Mouse (Mus musculus) kidney, postnatal 0 days (tissue): Measurements from ENCODE around the gene Unc45a. TPM values are rescaled to one million over a fixed set of nuclear protein-coding genes. Genes with fewer than 3 reads are reported as not detected.
A peak's percentile ranks its signal among the peaks of the same experiment; 100 is the strongest.

Experiments
- ATAC-seq: fragments of 200-750 bp; cut with Nextera tagmentation; replicated peaks from 2 replicates; pipeline ENCODE4 v1.8.0; 2017; ENCODE audit warnings: low read depth, moderate number of reproducible peaks, moderate TSS enrichment, moderate library complexity; ENCODE audit not compliant: low FRiP score
- DNase-seq: peaks from one replicate; pipeline ENCODE4 v3.0.0-alpha.2; 2016; ENCODE audit warnings: low spot score
- H3K27ac ChIP-seq: fragments of 300-500 bp; sonication (generic); 2 replicates; pipeline ENCODE4 v1.5.1; 2014; ENCODE audit warnings: mild to moderate bottlenecking
- H3K27me3 ChIP-seq: fragments of 300-500 bp; sonication (generic); 2 replicates; pipeline ENCODE4 v1.6.1; 2014; ENCODE audit warnings: low read length, mixed read lengths; ENCODE audit not compliant: insufficient read depth
- H3K36me3 ChIP-seq: fragments of 300-500 bp; sonication (generic); 2 replicates; pipeline ENCODE4 v1.6.1; 2014; ENCODE audit warnings: low read length, mixed read lengths; ENCODE audit not compliant: insufficient read depth
- H3K4me1 ChIP-seq: fragments of 300-500 bp; sonication (generic); replicated peaks from 2 replicates; pipeline ENCODE4 v1.6.1; 2014; ENCODE audit warnings: antibody characterized with exemption, low read length, mixed read lengths; ENCODE audit not compliant: insufficient read depth
- H3K4me2 ChIP-seq: fragments of 300-500 bp; sonication (generic); 2 replicates; pipeline ENCODE4 v1.6.1; 2014; ENCODE audit warnings: mild to moderate bottlenecking, low read length, moderate library complexity, mixed read lengths
- H3K4me3 ChIP-seq: fragments of 300-500 bp; sonication (generic); replicated peaks from 2 replicates; pipeline ENCODE4 v1.5.1; 2014; ENCODE audit warnings: low read depth, low read length
- H3K9ac ChIP-seq: fragments of 300-500 bp; sonication (generic); 2 replicates; pipeline ENCODE4 v1.6.1; 2014; ENCODE audit warnings: low read depth, low read length
- H3K9me3 ChIP-seq: fragments of 300-500 bp; sonication (generic); replicated peaks from 2 replicates; pipeline ENCODE4 v1.6.1; 2016; ENCODE audit warnings: low read length, inconsistent platforms, mixed read lengths
- CTCF ChIP-seq: IDR thresholded peaks from 2 replicates; pipeline ENCODE4 v1.5.1; 2016; ENCODE audit warnings: antibody characterized with exemption, low read depth, mild to moderate bottlenecking, moderate library complexity
- WGBS: fragments of 180-500 bp; shearing (Covaris S2); extraction: QIAGEN DNeasy Blood & Tissue Kit; methylation state at CpG from one replicate; pipeline ENCODE4 v1.1.7; 2014; 5-methylcytosine and 5-hydroxymethylcytosine counted together
- polyA plus RNA-seq: library from polyadenylated mRNA; unstranded; fragments of >200 nt; fragmentation: Nextera tagmentation; extraction: Ambion mirVana; gene quantifications from 2 replicates; pipeline ENCODE4 v1.2.1, GENCODE M21; 2015

Gene Unc45a
- polyA plus RNA-seq, 1 experiment from 2014 or later = 28.2 TPM

GRCm38 (mm10) chr7:80346173-80346572 is 5.4 kb upstream of the Unc45a start:
- ATAC-seq = no peak
- 79% methylated on average over 9 of the region's 9 CpGs for WGBS
- H3K27ac ChIP-seq = peak overlapping the region; percentile 77; the same call in 1 of the 2 replicates

DNA sequence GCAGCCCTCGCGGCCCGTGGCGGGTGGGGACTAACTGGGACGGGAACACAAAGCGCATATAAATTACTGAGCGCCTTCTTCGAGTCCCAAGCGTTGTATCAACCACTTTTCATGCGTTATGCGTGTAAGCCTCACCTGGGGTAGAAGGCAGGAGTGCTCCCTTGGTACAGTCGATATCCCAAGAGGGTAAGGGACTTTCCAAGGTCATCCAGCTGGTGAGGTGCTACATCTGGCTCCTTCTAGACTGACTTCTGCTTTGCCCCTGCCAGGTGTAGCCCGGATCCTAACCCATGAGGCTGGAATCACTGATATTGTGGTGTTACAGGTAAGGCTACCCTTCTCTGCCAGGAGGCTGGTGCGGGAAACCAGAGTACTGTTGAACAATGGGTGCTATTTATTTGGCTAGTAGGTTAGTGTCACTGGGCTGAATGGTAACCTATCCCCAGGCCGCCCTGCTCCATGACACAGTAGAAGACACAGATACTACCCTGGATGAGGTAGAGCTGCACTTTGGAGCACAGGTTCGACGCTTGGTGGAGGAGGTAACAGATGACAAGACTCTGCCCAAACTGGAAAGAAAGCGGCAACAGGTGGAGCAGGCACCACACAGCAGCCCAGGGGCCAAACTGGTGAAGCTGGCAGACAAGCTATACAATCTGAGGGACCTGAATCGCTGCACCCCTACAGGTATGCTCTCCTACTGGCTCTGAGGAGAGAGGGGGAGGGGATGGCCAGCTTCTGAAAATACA is 2.6 kb upstream of the Unc45a start:
- H3K4me1 ChIP-seq = peaks cover 23% of the 10 kb centered on the region
- no peaks in the 10 kb centered on the region for H3K9me3 ChIP-seq
- H3K27me3 ChIP-seq = no peaks in the 10 kb centered on the region
- DNase-seq (no peak), ATAC-seq (peak; percentile 6)
- H3K36me3 ChIP-seq = no peaks in the 10 kb centered on the region
- H3K4me3 ChIP-seq = peak overlapping the region; percentile 48
- peak overlapping the region; percentile 67 for H3K4me2 ChIP-seq
- H3K9ac ChIP-seq = peak overlapping the region; percentile 78
- TF ChIP-seq CTCF = no peak
- 23% methylated on average over 19 of the region's 19 CpGs for WGBS
- H3K27ac ChIP-seq = peak overlapping the region; percentile 73

More at GRCm38 (mm10) chr7:80346173-80346572, 5.4 kb upstream of the Unc45a start:
- no peaks in the 10 kb centered on the region for H3K27me3 ChIP-seq
- peaks cover 19% of the 10 kb centered on the region for H3K4me1 ChIP-seq
- H3K4me3 ChIP-seq = no peak overlapping the region
- H3K9me3 ChIP-seq = no peaks in the 10 kb centered on the region
- TF ChIP-seq CTCF = no peak
- no peak overlapping the region for H3K4me2 ChIP-seq
- DNase-seq = no peak
- H3K9ac ChIP-seq = no peak overlapping the region
- peaks cover 9% of the 10 kb centered on the region; the same call in 1 of the 2 replicates for H3K36me3 ChIP-seq

DNA sequence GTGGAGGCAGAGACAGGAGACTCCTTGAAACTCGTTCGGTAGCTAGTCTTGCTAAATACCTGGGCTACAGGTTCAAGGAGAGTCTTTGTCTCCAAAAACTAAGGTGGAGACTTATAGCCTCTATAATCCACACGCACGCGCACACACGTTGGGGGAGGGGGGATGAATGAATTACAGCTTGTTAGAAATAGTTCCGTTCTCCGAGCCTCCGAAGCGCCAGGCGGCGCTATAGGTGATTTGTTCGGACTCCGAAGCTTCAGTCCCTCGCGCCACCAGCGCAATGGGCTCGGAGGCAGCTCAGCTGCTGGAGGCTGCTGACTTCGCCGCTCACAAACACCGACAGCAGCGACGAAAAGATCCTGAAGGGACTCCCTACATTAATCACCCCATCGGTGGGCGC is 2.1 kb upstream of the Unc45a start, which contains the start of gene Hddc3:
TSS of gene Hddc3 (plus strand) at position 247 of the 400 bp plus-strand sequence.
- ATAC-seq = peak; percentile 7
- WGBS = 1% methylated on average over 25 of the region's 25 CpGs

DNA sequence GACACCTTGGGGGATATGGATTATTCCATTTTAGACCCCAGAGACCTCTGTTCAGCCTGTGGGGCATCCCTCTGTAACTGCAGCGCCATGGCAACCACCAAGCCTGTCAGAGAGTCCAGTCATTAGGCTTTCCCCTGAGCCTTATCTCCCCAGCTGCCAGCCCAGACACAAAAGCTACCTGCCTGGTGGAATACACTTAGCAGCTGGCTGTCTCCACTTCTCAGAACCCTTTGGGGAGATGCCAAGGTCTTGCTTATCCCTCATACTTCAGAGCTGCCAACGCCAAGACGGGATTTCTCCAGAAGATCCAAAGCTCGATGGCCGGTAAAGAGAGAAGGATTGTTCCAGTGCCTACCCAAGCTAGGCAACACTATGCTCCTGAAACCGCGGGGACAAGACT is 988 bp upstream of the Unc45a start:
- DNase-seq (no peak), ATAC-seq (no peak)
- H3K27ac ChIP-seq = no peak overlapping the region
- H3K9ac ChIP-seq = no peak overlapping the region
- H3K9me3 ChIP-seq = no peaks in the 10 kb centered on the region
- WGBS = 81% methylated on average over 7 of the region's 7 CpGs
- H3K4me1 ChIP-seq = peaks cover 18% of the 10 kb centered on the region
- no peak for TF ChIP-seq CTCF
- peaks cover 6% of the 10 kb centered on the region; the same call in 1 of the 2 replicates for H3K36me3 ChIP-seq
- no peaks in the 10 kb centered on the region for H3K27me3 ChIP-seq
- H3K4me2 ChIP-seq = no peak overlapping the region
- no peak overlapping the region for H3K4me3 ChIP-seq

More for the DNA sequence above, 2.1 kb upstream of the Unc45a start, which contains the start of gene Hddc3:
- Histone ChIP-seq H3K9me3 (no peaks in the 10 kb centered on the region), H3K36me3 (no peaks in the 10 kb centered on the region), H3K4me3 (peak within 1 kb of the TSS; percentile 48), H3K4me1 (peaks cover 23% of the 10 kb centered on the region), H3K27me3 (no peaks in the 10 kb centered on the region), H3K4me2 (peak within 1 kb of the TSS; percentile 67), H3K9ac (peak within 1 kb of the TSS; percentile 78), H3K27ac (peak within 1 kb of the TSS; percentile 73)
- DNase-seq = peak; percentile 95
- TF ChIP-seq CTCF = peak; percentile 87

DNA sequence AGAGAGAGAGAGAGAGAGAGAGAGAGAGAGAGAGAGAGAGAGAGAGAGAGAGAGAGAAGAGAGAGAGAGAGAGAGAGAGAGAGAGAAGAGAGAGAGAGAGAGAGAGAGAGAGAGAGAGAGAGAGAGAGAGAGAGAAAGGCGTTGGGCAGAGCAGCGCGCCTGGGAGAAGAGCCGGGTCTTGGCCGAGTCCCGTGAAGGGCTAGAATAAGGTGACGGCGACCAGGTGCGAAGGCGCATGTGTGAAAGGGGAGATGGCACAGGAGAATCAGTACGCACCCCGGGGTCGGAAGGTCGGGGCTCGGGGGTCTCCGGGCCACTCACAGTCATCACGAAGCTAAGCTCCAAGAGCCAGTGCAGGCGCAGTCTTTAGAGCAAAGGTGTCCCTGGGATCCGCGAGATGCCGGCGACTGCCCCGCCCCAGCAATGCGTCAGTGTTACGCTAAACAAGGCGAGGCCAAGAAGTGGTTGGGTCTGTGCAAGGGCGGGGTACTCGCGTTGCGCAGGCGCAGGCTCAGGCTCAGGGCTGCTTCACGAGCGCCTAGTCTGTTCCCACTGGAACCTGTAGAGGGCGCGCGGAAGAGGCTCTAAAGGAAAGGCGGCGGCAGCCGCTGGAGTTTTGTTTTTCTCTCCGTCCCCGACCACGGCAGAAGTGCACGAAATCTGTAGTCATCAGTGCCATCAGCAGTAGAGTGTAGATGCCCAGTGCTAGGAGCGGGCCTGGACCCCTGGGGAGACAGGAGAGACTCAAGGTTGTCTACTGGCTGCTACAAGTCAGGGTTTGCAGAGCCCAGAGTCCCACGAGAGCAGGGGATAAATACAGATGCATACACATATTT is 794 bp downstream of the Unc45a start:
- Histone ChIP-seq H3K9ac (peak overlapping the region; percentile 61), H3K27ac (peak overlapping the region; percentile 89), H3K27me3 (no peaks in the 10 kb centered on the region), H3K4me1 (peaks cover 15% of the 10 kb centered on the region), H3K4me3 (peak overlapping the region; percentile 63), H3K9me3 (no peaks in the 10 kb centered on the region), H3K4me2 (peak overlapping the region; percentile 76), H3K36me3 (peaks cover 21% of the 10 kb centered on the region)
- ATAC-seq = peak; percentile 96
- peak; percentile 98 for DNase-seq
- under 1% methylated on average over 45 of the region's 45 CpGs for WGBS
- TF ChIP-seq CTCF = peak; percentile 86

DNA sequence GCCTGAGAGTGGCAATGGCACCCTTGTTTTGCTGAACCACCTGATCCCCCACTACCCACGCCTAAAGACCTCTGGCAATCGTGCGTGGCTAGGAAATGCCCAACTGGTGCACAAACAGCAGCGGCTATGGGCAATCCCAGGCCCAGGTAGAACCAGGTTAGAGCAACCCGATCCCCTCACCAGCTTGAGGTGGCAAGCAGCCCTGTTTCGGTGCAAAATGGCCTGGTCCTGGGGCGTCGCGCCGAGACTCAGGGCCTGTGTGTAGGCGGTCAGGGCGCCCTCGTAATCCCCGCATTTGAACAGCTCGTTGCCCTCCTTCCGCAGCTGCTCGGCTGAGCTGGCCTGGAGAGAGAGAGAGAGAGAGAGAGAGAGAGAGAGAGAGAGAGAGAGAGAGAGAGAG is 1.4 kb downstream of the Unc45a start:
- Histone ChIP-seq H3K9me3 (no peaks in the 10 kb centered on the region), H3K9ac (peak overlapping the region; percentile 61), H3K36me3 (peaks cover 27% of the 10 kb centered on the region), H3K4me3 (peak overlapping the region; percentile 63), H3K27ac (0 out of 2 replicates have a peak overlapping the region, but pooled peaks have one; percentile 37), H3K4me1 (peaks cover 15% of the 10 kb centered on the region), H3K27me3 (no peaks in the 10 kb centered on the region), H3K4me2 (peak overlapping the region; percentile 76)
- no peak for TF ChIP-seq CTCF
- DNase-seq (peak; percentile 39), ATAC-seq (no peak)
- WGBS = 6% methylated on average over 17 of the region's 17 CpGs
